Mouse (Mus musculus) left cerebral cortex, adult 8-10 months (tissue): ENCODE data around the gene Dnajc13. TPM values are rescaled to one million over a fixed set of nuclear protein-coding genes. Genes with fewer than 3 reads are reported as not detected.

Experiments used
- DNase-seq, 2 experiments: peaks; one replicate each; pipeline ENCODE4 v3.0.0; 2022; ENCODE audit warnings: low spot score in 2 of 2
- total RNA-seq, 4 experiments: library from RNA; stranded (reverse); gene quantifications; 2 replicates each; pipeline ENCODE4 v1.2.4; 2022

Dnajc13 gene
- 10 to 100 TPM; 60.9 to 76.9 (median 70.3) TPM for total RNA-seq

GRCm38 (mm10) chr9:104262823-104263352, at the start of gene Dnajc13:
Gene Dnajc13, minus strand, starts transcription at chr9:104262930.
- peak; percentile 92 to 98 for DNase-seq

GRCm38 (mm10) chr9:104306734-104307133, 44.0 kb upstream of the Dnajc13 start:
- DNase-seq, result peak; percentile 24 to 81

- DNase-seq, result no peak
These were observed 42.8 kb upstream of the Dnajc13 start for GRCm38 (mm10) chr9:104305333-104306111.

GRCm38 (mm10) chr9:104304800-104305199, 42.1 kb upstream of the Dnajc13 start:
- no peak for DNase-seq

GRCm38 (mm10) chr9:104304376-104304775, 41.6 kb upstream of the Dnajc13 start:
- no peak for DNase-seq

GRCm38 (mm10) chr9:104300569-104300968, 37.8 kb upstream of the Dnajc13 start:
- DNase-seq, result no peak

GRCm38 (mm10) chr9:104297041-104297440, 34.3 kb upstream of the Dnajc13 start:
- DNase-seq, result no peak

GRCm38 (mm10) chr9:104284934-104285333, 22.2 kb upstream of the Dnajc13 start:
- DNase-seq, result no peak

GRCm38 (mm10) chr9:104282536-104282935, 19.8 kb upstream of the Dnajc13 start:
- DNase-seq, result no peak

- no peak for DNase-seq
These were observed 19.0 kb upstream of the Dnajc13 start for GRCm38 (mm10) chr9:104281737-104282136.

- DNase-seq, result no peak
These were observed 18.2 kb upstream of the Dnajc13 start for GRCm38 (mm10) chr9:104280725-104281495.

GRCm38 (mm10) chr9:104277528-104278162, 14.9 kb upstream of the Dnajc13 start:
- peak in 1 of 2 experiments; percentile 18 for DNase-seq

- no peak for DNase-seq
These were observed 12.5 kb upstream of the Dnajc13 start for GRCm38 (mm10) chr9:104275084-104275785.

GRCm38 (mm10) chr9:104272057-104272456, 9.3 kb upstream of the Dnajc13 start:
- no peak for DNase-seq

- DNase-seq, result no peak
These were observed 8.9 kb upstream of the Dnajc13 start for GRCm38 (mm10) chr9:104271642-104272041.

GRCm38 (mm10) chr9:104269944-104270343, 7.2 kb upstream of the Dnajc13 start:
- DNase-seq, result no peak

- DNase-seq, result peak in 1 of 2 experiments; percentile 63
These were observed 6.7 kb upstream of the Dnajc13 start for GRCm38 (mm10) chr9:104269349-104269871.

- DNase-seq, result no peak
These were observed 1.8 kb upstream of the Dnajc13 start for GRCm38 (mm10) chr9:104264567-104264966.

- no peak for DNase-seq
These were observed 541 bp downstream of the Dnajc13 start for GRCm38 (mm10) chr9:104262016-104262762.

GRCm38 (mm10) chr9:104260306-104260705, 2.4 kb downstream of the Dnajc13 start:
- DNase-seq, result no peak
